Mouse (Mus musculus) brain, embryonic 18.5 days (tissue): ENCODE measurements around the gene Synj1.

Experiments used
- DNase-seq: peaks from one replicate; pipeline ENCODE4 v3.0.0-alpha.2; 2012; ENCODE audit warnings: low read depth, low spot score

The Synj1 gene

GRCm38 (mm10) chr16:90950354-90950963 is 60.6 kb downstream of the Synj1 start:
- no peak for DNase-seq

DNA sequence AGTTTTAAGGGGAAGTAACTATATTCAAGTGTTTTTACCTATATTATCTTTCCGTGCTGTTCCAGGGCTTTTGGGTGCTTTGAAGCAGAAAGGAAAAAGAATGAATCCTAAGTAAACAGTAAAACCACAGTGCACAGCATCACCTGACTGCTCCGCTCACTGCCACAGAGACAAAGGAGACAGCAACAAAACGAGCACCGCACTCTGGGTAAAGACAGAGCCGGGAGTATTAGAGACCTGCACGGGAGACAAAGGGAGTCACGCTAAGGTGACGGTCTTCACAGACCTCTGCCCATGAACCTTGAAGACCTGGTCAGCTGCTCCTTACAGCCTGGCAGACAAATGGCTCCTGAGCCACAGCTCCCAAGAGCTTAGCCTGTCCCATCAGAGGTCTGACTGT is 64.1 kb downstream of the Synj1 start:
- no peak for DNase-seq

- DNase-seq, result no peak
Observed at GRCm38 (mm10) chr16:90941246-90941645, 69.9 kb downstream of the Synj1 start.

- DNase-seq, result peak; percentile 89
Observed at GRCm38 (mm10) chr16:90934687-90935328, 76.3 kb downstream of the Synj1 start, which contains the start of gene Cfap298. Cfap298 (minus strand) TSS chr16:90935114.

DNA sequence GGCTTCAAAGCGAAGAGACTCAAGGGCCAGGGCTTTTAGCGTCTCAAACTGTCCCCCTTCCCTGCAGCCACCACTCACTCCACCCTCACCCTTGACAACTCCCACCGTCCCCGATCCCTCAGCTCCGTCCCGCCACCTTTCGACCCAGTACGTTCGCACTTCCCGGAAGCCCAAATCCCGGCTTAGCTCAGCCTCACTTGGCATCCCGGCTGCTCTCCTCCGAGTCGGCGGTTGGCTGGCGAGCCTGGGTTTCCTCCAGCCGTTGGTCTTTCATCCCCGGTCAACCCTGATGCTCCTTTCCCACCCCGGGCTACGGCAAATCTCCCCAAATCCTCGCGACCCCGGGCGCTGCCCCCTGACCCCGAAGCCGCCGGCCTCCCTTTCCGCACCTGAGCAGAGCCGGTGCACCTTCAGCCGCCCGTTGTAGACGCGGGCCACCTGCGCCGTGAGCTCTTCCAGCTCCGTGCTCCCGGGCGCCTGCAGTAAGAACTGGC is 76.9 kb downstream of the Synj1 start:
- no peak for DNase-seq

DNA sequence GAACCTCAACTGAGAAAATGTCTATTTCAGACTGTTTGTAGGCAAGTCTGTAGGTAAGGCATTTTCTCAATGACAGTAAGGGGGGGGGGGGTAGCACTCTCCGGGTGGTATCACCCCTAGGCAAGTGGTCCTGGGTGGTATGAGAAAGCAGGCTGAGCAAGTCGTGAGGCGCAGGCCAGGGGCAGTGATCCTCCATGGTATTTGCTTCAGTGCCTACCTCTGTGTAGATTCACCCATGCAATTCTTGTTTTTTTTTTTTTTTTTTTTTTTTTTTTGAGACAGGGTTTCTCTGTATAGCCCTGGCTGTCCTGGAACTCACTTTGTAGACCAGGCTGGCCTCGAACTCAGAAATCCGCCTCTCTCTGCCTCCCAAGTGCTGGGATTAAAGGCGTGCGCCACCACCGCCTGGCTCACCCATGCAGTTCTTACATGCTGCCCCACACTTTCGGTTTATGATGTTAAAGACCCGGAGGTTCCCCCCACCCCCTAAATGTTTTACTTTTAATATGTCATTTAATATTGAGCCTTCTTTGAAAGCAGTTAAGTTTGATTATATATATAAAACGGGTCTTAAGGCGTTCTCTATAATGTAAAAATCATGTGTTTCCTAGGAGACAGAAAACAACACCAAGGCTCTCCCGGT is 77.5 kb downstream of the Synj1 start:
- no peak for DNase-seq

DNA sequence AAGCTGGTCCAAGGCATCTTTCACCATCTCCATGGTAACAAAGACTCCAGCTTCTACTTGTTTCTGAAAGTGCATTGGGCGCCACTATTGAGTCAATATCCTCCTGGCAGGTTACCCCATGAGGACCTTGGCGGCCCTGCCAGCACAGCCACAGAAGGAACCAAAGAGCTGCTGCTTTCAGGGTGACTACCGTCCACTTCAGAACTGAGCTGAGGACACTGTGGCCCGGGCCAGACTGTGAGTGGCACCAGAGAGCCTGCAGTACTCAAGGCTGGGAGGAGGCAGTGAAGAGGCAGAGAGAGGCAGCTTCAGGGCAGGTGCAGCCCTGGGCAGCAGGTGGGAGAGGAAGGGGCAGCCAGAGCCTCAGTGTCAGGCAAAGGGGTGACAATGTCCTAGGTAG is 83.7 kb downstream of the Synj1 start:
- DNase-seq, result no peak

- no peak for DNase-seq
Observed at GRCm38 (mm10) chr16:90925461-90925860, 85.6 kb downstream of the Synj1 start.

GRCm38 (mm10) chr16:90924606-90925370 is 86.3 kb downstream of the Synj1 start:
- DNase-seq, result no peak

GRCm38 (mm10) chr16:90921471-90922159 is 89.5 kb downstream of the Synj1 start:
- DNase-seq, result peak; percentile 40

- DNase-seq, result no peak
Observed at GRCm38 (mm10) chr16:90917156-90917555, 94.0 kb downstream of the Synj1 start.

DNA sequence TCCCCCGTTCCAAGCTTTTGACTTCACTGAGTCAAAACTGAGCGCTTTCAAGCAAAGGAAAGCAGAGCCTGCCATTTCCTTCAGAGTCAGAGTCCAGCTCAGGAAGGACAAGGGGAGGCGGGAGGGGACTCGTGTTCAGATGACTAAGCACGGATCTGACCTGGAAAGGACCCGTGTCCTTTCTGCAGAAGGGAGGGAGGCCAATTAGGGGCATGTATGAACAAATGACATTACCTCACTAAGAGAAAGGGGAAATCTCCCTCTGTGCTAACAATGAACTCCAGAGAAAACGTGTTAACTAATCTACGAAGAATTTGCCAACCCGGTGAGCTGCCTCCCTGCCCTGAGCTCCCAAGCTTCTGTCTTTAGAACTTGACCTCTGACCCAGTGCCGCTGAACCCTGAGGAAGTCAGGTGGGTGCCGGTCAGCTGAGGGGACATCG is 95.0 kb downstream of the Synj1 start:
- DNase-seq, result no peak

- DNase-seq, result no peak
Observed at GRCm38 (mm10) chr16:90911766-90912165, 99.3 kb downstream of the Synj1 start.

DNA sequence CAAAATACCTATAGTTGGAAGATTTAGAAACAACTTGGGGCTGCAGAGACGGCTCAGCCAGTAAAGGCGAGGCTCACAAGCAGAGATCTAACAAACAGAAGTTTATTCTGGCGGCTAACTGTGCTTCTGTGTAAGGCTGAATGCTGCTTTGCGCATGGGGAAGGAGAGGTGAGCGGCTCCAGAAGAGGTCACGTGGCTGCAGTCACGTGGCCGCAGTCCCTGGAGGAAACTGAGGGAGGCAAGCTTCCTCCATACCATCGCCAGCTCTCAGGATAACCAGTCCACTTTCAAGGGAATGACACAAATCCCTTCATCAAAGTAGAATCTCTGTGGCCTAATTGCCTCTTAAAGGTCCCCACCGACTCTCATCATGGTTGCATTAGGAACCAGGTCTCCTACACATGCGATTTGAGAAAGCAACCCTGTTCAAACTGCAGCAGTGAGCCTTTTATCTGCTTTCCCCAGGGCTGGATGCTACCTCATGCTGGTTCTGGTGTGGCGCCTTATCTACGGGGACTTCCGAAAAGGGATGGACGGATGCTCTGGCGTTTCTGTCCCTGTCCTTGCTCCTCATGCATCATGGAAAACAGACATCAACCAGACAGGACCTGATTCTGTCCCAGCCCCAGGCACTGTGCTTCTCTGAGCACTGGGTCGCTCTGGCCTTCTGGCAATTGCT is 100.1 kb downstream of the Synj1 start:
- no peak for DNase-seq

DNA sequence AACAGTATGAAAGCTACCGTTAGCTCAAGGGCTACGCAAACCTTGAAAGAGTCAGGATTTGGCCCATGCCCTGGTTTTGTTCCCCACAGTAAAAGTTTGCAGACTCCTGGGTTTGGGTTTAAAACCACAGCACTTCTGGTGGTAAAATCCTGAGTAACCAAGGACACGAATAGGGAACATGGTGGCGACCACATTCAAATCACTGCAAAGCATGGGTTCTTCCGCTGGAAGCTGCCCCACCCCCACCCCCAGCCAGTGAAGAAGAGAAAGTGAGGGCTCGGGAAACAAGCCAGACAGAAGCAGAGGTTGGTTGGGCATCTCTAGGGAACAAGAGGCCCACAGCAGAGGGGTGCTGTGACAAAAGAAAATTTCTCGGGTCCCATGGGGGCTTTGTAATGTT is 103.9 kb downstream of the Synj1 start:
- DNase-seq, result no peak

DNA sequence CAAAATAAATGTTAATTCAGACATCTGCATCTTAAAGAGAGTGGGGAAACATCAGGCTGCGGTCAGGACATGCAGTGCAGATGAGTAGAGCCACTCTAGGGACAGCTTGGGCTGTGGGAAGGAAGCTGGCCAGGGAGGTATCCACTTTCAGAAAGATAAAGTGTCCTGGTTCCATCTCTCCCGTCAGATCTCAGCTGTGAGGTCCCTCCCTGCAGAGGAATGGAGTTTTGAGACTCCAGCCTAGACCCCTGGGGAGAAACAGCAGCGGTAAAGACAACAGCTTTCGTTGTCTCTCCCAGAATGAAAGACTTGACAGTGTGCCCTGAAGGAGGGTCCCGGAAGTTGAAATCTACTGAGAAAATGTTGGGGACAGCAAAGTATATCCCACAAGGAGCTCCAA is 107.8 kb downstream of the Synj1 start:
- no peak for DNase-seq

DNA sequence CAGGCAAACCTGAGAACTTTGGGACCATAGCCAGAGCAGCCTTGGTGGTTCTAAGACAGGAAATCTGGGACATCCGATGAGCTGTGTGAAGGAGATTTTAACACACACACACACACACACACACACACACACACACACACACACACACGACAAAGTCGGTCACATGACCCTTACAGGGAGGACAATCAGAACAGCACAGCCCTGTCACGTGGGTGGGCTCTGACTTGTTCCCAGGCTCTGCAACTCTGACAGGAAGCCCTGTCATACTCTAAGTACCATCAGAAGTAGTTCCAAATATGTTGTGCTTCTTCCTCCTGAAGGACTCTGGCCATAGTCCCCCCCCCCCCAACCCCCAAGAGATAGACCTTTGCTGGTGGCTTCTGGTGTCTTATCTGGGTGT is 109.7 kb downstream of the Synj1 start:
- no peak for DNase-seq

DNA sequence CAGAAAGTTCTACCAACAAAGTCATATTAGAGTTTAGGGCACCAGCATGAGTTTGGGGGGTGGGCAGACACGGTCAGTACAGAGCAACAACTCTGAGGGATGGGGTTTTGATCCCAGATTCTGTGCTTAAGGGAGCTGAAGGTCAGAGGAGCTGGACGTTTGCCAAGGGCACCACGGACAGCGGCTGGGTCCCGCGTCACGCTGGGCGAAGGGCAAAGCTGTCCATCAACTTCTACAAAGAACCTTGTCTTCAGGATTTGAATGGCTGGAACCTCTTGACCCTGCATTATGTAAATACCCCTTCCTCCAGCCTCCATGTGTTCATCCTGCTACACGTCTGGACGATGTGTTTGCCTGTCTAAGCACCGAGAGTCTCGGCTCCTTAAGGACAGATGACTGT is 111.6 kb downstream of the Synj1 start:
- no peak for DNase-seq

- no peak for DNase-seq
Observed at GRCm38 (mm10) chr16:90897651-90898050, 113.5 kb downstream of the Synj1 start.

- no peak for DNase-seq
Observed at GRCm38 (mm10) chr16:90893792-90894191, 117.3 kb downstream of the Synj1 start.

- no peak for DNase-seq
Observed at GRCm38 (mm10) chr16:90893019-90893418, 118.1 kb downstream of the Synj1 start.
